Mouse (Mus musculus) CH12.LX (cell line): Measurements from ENCODE around the gene Sec31b. TPM values are rescaled to one million over a fixed set of nuclear protein-coding genes. Genes with fewer than 3 reads are reported as not detected.

Experiments
- DNase-seq: peaks from one replicate; pipeline ENCODE4 v3.0.0-alpha.2; 2013; ENCODE audit errors: extremely low read depth
- H3K27ac ChIP-seq: 2 replicates; pipeline ENCODE4 v1.5.1; 2012; ENCODE audit warnings: low read depth, mild to moderate bottlenecking, control low read depth, moderate library complexity; ENCODE audit not compliant: insufficient read depth
- H3K27me3 ChIP-seq: replicated peaks from 2 replicates; pipeline ENCODE3; 2012; ENCODE audit warnings: inconsistent platforms
- H3K36me3 ChIP-seq, 2 experiments: replicated peaks in 1 of 2; 2 replicates each; pipeline versions ENCODE3 to v1.6.1; 2012; ENCODE audit warnings: inconsistent platforms in 1 of 2, low read length in 1 of 2, mild to moderate bottlenecking in 1 of 2, mixed read lengths in 1 of 2, moderate library complexity in 1 of 2; ENCODE audit not compliant: control insufficient read depth in 1 of 2, insufficient read depth in 1 of 2
- H3K4me1 ChIP-seq, 2 experiments: 2 replicates each; pipeline ENCODE4 v1.6.1; 2012; ENCODE audit warnings: inconsistent platforms in 1 of 2, moderate library complexity in 1 of 2; ENCODE audit not compliant: insufficient read depth in 2 of 2, control insufficient read depth in 1 of 2
- H3K4me2 ChIP-seq: 2 replicates; pipeline ENCODE4 v1.6.1; 2012; ENCODE audit warnings: low read depth, mild to moderate bottlenecking, control low read depth; ENCODE audit not compliant: poor library complexity, insufficient read depth, severe bottlenecking
- H3K4me3 ChIP-seq, 3 experiments: fragments of 150-350 bp in 1 of 3; sonication (generic) in 1 of 3; replicated peaks in 1 of 3; 2 replicates each; pipeline versions ENCODE3 to v1.5.1; 2011 to 2012; ENCODE audit warnings: low read depth in 2 of 3, low read length in 2 of 3, mild to moderate bottlenecking in 2 of 3, moderate library complexity in 2 of 3, control low read depth in 1 of 3, improper control_type of control experiment in 1 of 3, inconsistent platforms in 1 of 3, mixed read lengths in 1 of 3; ENCODE audit not compliant: poor library complexity in 1 of 3
- H3K79me2 ChIP-seq: replicated peaks from 2 replicates; pipeline ENCODE4 v1.6.1; 2012; ENCODE audit warnings: mild to moderate bottlenecking, moderate library complexity; ENCODE audit not compliant: control insufficient read depth, poor library complexity, insufficient read depth, severe bottlenecking; ENCODE audit errors: extremely low read depth
- H3K9ac ChIP-seq: 2 replicates; pipeline ENCODE4 v1.6.1; 2012; ENCODE audit warnings: low read depth, mild to moderate bottlenecking, control low read depth, moderate library complexity; ENCODE audit not compliant: insufficient read depth
- H3K9me3 ChIP-seq: replicated peaks from 2 replicates; pipeline ENCODE3; 2012; ENCODE audit warnings: low read length, inconsistent platforms, mixed read lengths
- CHD1 ChIP-seq: IDR thresholded peaks from 2 replicates; pipeline ENCODE4 v1.6.1; 2012; ENCODE audit warnings: low read depth, low read length, improper control_type of control experiment, inconsistent platforms
- CTCF ChIP-seq, 2 experiments: IDR thresholded peaks in 1 of 2; conservative IDR thresholded peaks in 1 of 2; 2 replicates each; pipeline ENCODE4 v1.5.1; 2011 to 2012; ENCODE audit warnings: low read depth in 2 of 2, low read length in 2 of 2, improper control_type of control experiment in 1 of 2, inconsistent platforms in 1 of 2, mild to moderate bottlenecking in 1 of 2, moderate library complexity in 1 of 2
- E2F4 ChIP-seq: IDR thresholded peaks from 2 replicates; pipeline ENCODE4 v1.6.1; 2011; ENCODE audit warnings: low read depth, low read length, improper control_type of control experiment; ENCODE audit not compliant: insufficient replicate concordance
- EP300 ChIP-seq: IDR thresholded peaks from 2 replicates; pipeline ENCODE4 v1.6.1; 2011; ENCODE audit warnings: low read length, improper control_type of control experiment
- MAFK ChIP-seq: IDR thresholded peaks from 2 replicates; pipeline ENCODE4 v1.6.1; 2011; ENCODE audit warnings: low read length, improper control_type of control experiment; ENCODE audit not compliant: insufficient replicate concordance
- MAZ ChIP-seq: IDR thresholded peaks from 2 replicates; pipeline ENCODE4 v1.6.1; 2012; ENCODE audit warnings: low read depth, mild to moderate bottlenecking, inconsistent platforms, low read length, improper control_type of control experiment, moderate library complexity
- MXI1 ChIP-seq: IDR thresholded peaks from 2 replicates; pipeline ENCODE4 v1.6.1; 2011; ENCODE audit warnings: mild to moderate bottlenecking, low read depth, low read length, improper control_type of control experiment
- NRF1 ChIP-seq: IDR thresholded peaks from 2 replicates; pipeline ENCODE4 v1.6.1; 2014; ENCODE audit warnings: low read depth, mild to moderate bottlenecking, inconsistent platforms, low read length, improper control_type of control experiment, moderate library complexity
- PAX5 ChIP-seq: IDR thresholded peaks from 2 replicates; pipeline ENCODE4 v1.6.1; 2012; ENCODE audit warnings: low read length, inconsistent platforms, mixed read lengths
- POLR2A ChIP-seq: IDR thresholded peaks from 2 replicates; pipeline ENCODE4 v1.6.1; 2011; ENCODE audit warnings: low read depth, mild to moderate bottlenecking, improper control_type of control experiment, low read length
- POLR2AphosphoS2 ChIP-seq: IDR thresholded peaks from 2 replicates; pipeline ENCODE4 v1.6.1; 2011; ENCODE audit warnings: low read depth, low read length, improper control_type of control experiment
- RAD21 ChIP-seq: IDR thresholded peaks from 2 replicates; pipeline ENCODE4 v1.6.1; 2011; ENCODE audit warnings: low read depth, mild to moderate bottlenecking, low read length, improper control_type of control experiment, moderate library complexity
- RCOR1 ChIP-seq: conservative IDR thresholded peaks from 2 replicates; pipeline ENCODE4 v1.6.1; 2012; ENCODE audit warnings: low read depth, mild to moderate bottlenecking, inconsistent platforms, low read length, improper control_type of control experiment
- SIN3A ChIP-seq: IDR thresholded peaks from 2 replicates; pipeline ENCODE4 v1.6.1; 2012; ENCODE audit warnings: low read length, improper control_type of control experiment, inconsistent platforms
- SMC3 ChIP-seq: IDR thresholded peaks from 2 replicates; pipeline ENCODE4 v1.6.1; 2011; ENCODE audit warnings: low read depth, low read length, improper control_type of control experiment
- TBP ChIP-seq: conservative IDR thresholded peaks from 2 replicates; pipeline ENCODE4 v1.6.1; 2011; ENCODE audit warnings: low read depth, low read length, improper control_type of control experiment
- USF1 ChIP-seq: IDR thresholded peaks from 2 replicates; pipeline ENCODE4 v1.6.1; 2014; ENCODE audit warnings: low read depth, mild to moderate bottlenecking, inconsistent platforms, low read length, improper control_type of control experiment
- ZC3H11A ChIP-seq: IDR thresholded peaks from 2 replicates; pipeline ENCODE4 v1.6.1; 2012; ENCODE audit warnings: low read depth, mild to moderate bottlenecking, inconsistent platforms, low read length, improper control_type of control experiment
- ZNF384 ChIP-seq: IDR thresholded peaks from 2 replicates; pipeline ENCODE4 v1.6.1; 2012; ENCODE audit warnings: low read depth, low read length, improper control_type of control experiment, inconsistent platforms
- dilution Hi-C: fragments of 300-500 bp; cut with MboI; formaldehyde crosslinking; loops from 2 replicates; pipeline ENCODE4 v1.14.3; 2020; ENCODE audit warnings: low sequenced_read_pairs; ENCODE audit not compliant: extremely low pct_unique_long_range_greater_than_20kb, extremely low pct_ligation_motif_present
- in situ Hi-C: fragments of 300-500 bp; cut with MboI; formaldehyde crosslinking; loops from 3 replicates; pipeline ENCODE4 v1.14.3; 2019; ENCODE audit warnings: low sequenced_read_pairs, low pct_ligation_motif_present, low pct_unique_long_range_greater_than_20kb, mixed read lengths
- polyA plus RNA-seq: library from polyadenylated mRNA; unstranded; fragments of >175 nt; gene quantifications from 2 replicates; pipeline ENCODE4 v1.2.1, GENCODE M21; 2012; ENCODE audit warnings: low read depth; ENCODE audit not compliant: insufficient read length
- total RNA-seq, 2 experiments: library from RNA; depleted of rRNA; stranded (reverse); fragments of 300-350 nt in 1 of 2; fragments of >200 nt in 1 of 2; gene quantifications; 2 replicates each; pipeline ENCODE4 v1.2.3; 2012 to 2014

Sec31b gene
- total and polyA plus RNA-seq, 3 experiments = 0.17 to 1.1 (median 0.19) TPM

DNA sequence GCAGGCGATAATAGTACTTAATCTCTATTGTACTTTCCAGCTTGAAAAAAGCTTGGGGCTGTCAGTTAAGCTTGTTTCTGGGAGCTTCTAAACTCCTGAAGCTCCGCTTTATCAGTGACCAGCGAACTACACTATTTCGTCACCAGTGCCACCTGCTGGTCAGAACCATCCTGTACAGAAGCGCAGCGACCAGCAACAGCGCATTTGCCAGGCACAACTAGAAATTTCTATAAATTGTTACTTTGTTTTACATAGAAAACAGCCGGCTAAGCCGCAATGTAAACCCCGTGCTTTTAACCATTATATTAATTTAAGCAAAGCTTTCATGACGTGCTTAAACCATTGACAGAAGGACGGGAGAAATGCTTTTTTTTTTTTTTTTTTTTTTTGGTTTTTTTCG lies 889 bp downstream of the Sec31b start:
- in situ Hi-C loops (no loop called here), dilution Hi-C loops (no loop called here)
- H3K36me3 ChIP-seq = peaks cover 11 to 30% of the 10 kb centered on the region in 2 experiments
- H3K27ac ChIP-seq = no peak overlapping the region
- peak; percentile 65 for DNase-seq
- H3K79me2 ChIP-seq = no peaks in the 10 kb centered on the region
- H3K9ac ChIP-seq = no peak overlapping the region
- TF ChIP-seq MXI1 (no peak), POLR2AphosphoS2 (no peak), PAX5 (no peak), RAD21 (peak; percentile 80), NRF1 (no peak), RCOR1 (no peak), ZNF384 (peak; percentile 73), MAZ (no peak), SIN3A (no peak), ZC3H11A (peak; percentile 33; the same call in 1 of the 2 replicates), CTCF (conservative IDR thresholded peaks at IDR 0.05 in 1 of 2, IDR thresholded peaks at IDR 0.05 in 1 of 2; ENCODE audit: low read depth in 2 of 2, low read length in 2 of 2) (peak; percentile 47 to 91; a peak in 3 of 4 replicates), SMC3 (peak; percentile 91)
- no peaks in the 10 kb centered on the region for H3K27me3 ChIP-seq
- H3K9me3 ChIP-seq = peaks cover 7% of the 10 kb centered on the region
- no peaks in the 10 kb centered on the region for H3K4me1 ChIP-seq
- H3K4me2 ChIP-seq = no peak overlapping the region
- no peak overlapping the region for H3K4me3 ChIP-seq

DNA sequence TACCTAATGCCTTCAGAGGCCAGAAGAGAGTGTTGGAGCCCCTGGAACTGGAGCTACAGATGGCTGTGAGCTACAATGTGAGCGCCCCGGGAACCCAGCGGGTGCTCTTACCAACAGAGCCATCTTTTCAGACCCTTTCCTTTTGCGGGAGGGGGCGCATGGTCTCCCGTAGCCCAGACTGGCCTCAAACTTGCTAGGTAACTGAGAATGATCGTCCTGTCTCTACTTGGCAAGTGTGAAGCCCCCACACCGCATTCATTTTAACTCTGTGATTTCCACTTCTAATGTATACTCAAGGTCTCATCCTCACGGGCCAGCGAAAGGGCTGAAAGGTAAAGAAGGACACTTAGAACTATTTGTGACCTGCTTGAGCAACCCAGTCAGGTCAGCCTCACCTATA lies 1.3 kb downstream of the Sec31b start:
- TF ChIP-seq USF1 (no peak), MAFK (no peak), EP300 (no peak), PAX5 (no peak), CHD1 (no peak), RCOR1 (no peak), ZNF384 (no peak), RAD21 (no peak), ZC3H11A (no peak), SIN3A (no peak), E2F4 (no peak), NRF1 (no peak), POLR2A (no peak), TBP (no peak), MXI1 (no peak), SMC3 (no peak), MAZ (no peak)
- H3K4me2 ChIP-seq = no peak overlapping the region
- dilution Hi-C loops = no loop called here
- H3K4me1 ChIP-seq = no peaks in the 10 kb centered on the region
- H3K27ac ChIP-seq = no peak overlapping the region
- H3K27me3 ChIP-seq = no peaks in the 10 kb centered on the region
- no peak overlapping the region for H3K4me3 ChIP-seq
- peaks cover 7% of the 10 kb centered on the region for H3K9me3 ChIP-seq
- in situ Hi-C loops = no loop called here
- no peak for DNase-seq
- H3K9ac ChIP-seq = no peak overlapping the region
- H3K79me2 ChIP-seq = no peaks in the 10 kb centered on the region
- H3K36me3 ChIP-seq = peaks cover 8 to 26% of the 10 kb centered on the region in 2 experiments
